Mouse (Mus musculus): Measurements from ENCODE around the gene Pdxp. TPM values are rescaled to one million over a fixed set of nuclear protein-coding genes. Genes with fewer than 3 reads are reported as not detected.
A peak's percentile ranks its signal among the peaks of the same experiment; 100 is the strongest.

The Pdxp gene
- total and polyA plus RNA-seq, 2 experiments from 2014 or later: 175 to 283 TPM

GRCm38 (mm10) chr15:78908399-78908798, 5.3 kb upstream of the Pdxp start:
- ATAC-seq (no peak), DNase-seq (no peak)
- Histone ChIP-seq H3K4me3 (ENCODE audit: low read depth, low read length) (no peak overlapping the region), H3K27ac (ENCODE audit: low read depth, low read length) (no peak overlapping the region), H3K9me3 (ENCODE audit: low read length) (no peaks in the 10 kb centered on the region), H3K4me1 (ENCODE audit: insufficient read depth) (peaks cover 5% of the 10 kb centered on the region; the same call in 1 of the 2 replicates), H3K9ac (no peak overlapping the region), H3K4me2 (ENCODE audit: low read depth) (no peak overlapping the region), H3K36me3 (ENCODE audit: insufficient read depth) (no peaks in the 10 kb centered on the region; the same call in 1 of the 2 replicates), H3K27me3 (ENCODE audit: insufficient read depth, low read length) (no peaks in the 10 kb centered on the region)
- 79% methylated on average over 7 of the region's 7 CpGs for WGBS
- TF ChIP-seq CTCF (IDR thresholded peaks at IDR 0.05; ENCODE audit: low read depth): no peak

DNA sequence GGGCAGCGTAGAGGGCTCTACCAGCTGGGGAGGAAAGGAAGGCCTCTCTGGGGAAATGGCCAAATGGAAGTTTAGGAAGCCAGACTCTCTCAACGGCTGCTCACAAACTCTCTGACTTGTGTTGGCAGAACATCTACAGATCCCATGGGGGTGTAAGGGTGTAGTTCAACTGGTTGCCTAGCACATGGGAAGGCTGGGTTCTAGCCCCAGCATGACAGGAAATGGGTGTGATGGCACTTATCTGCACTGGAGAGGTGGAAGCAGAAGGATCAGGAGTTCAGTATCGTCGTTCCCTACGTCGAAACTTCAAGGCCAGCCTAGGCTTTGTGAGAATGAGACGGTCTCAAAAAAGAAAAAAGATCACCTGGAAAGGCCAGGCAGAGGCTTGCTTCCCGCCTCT, 4.7 kb upstream of the Pdxp start:
- H3K9ac ChIP-seq: no peak overlapping the region

GRCm38 (mm10) chr15:78912040-78912439, 1.7 kb upstream of the Pdxp start:
- H3K4me2 ChIP-seq (ENCODE audit: low read depth): no peak overlapping the region
- DNase-seq: peak; percentile 30
- peak; percentile 61 for TF ChIP-seq CTCF (IDR thresholded peaks at IDR 0.05; ENCODE audit: low read depth)
- no peak overlapping the region for H3K4me3 ChIP-seq (ENCODE audit: low read depth, low read length)
- no peak overlapping the region for H3K9ac ChIP-seq
- WGBS: 29% methylated on average over 9 of the region's 9 CpGs
- H3K9me3 ChIP-seq (ENCODE audit: low read length): no peaks in the 10 kb centered on the region
- H3K27ac ChIP-seq (ENCODE audit: low read depth, low read length): no peak overlapping the region
- peaks cover 25% of the 10 kb centered on the region for H3K4me1 ChIP-seq (ENCODE audit: insufficient read depth)
- ATAC-seq: no peak
- no peaks in the 10 kb centered on the region; the same call in 1 of the 2 replicates for H3K36me3 ChIP-seq (ENCODE audit: insufficient read depth)
- no peaks in the 10 kb centered on the region for H3K27me3 ChIP-seq (ENCODE audit: insufficient read depth, low read length)

More for the DNA sequence above, 4.7 kb upstream of the Pdxp start:
- no peak for DNase-seq
- Histone ChIP-seq H3K27me3 (ENCODE audit: insufficient read depth, low read length) (no peaks in the 10 kb centered on the region), H3K4me1 (ENCODE audit: insufficient read depth) (peaks cover 5% of the 10 kb centered on the region; the same call in 1 of the 2 replicates), H3K27ac (ENCODE audit: low read depth, low read length) (no peak overlapping the region), H3K9me3 (ENCODE audit: low read length) (no peaks in the 10 kb centered on the region), H3K4me2 (ENCODE audit: low read depth) (no peak overlapping the region), H3K4me3 (ENCODE audit: low read depth, low read length) (no peak overlapping the region), H3K36me3 (ENCODE audit: insufficient read depth) (no peaks in the 10 kb centered on the region; the same call in 1 of the 2 replicates)
- no peak for ATAC-seq
- no peak for TF ChIP-seq CTCF (IDR thresholded peaks at IDR 0.05; ENCODE audit: low read depth)
- WGBS: 89% methylated on average over 8 of the region's 8 CpGs

- peak; percentile 77 for ATAC-seq
- Histone ChIP-seq H3K4me2 (ENCODE audit: low read depth) (peak overlapping the region; percentile 84), H3K4me1 (ENCODE audit: insufficient read depth) (peaks cover 25% of the 10 kb centered on the region), H3K27ac (ENCODE audit: low read depth, low read length) (peak overlapping the region; percentile 98), H3K4me3 (ENCODE audit: low read depth, low read length) (peak overlapping the region; percentile 72), H3K36me3 (ENCODE audit: insufficient read depth) (peaks cover 10% of the 10 kb centered on the region; the same call in 1 of the 2 replicates), H3K27me3 (ENCODE audit: insufficient read depth, low read length) (no peaks in the 10 kb centered on the region), H3K9ac (peak overlapping the region; percentile 83), H3K9me3 (ENCODE audit: low read length) (no peaks in the 10 kb centered on the region)
- under 1% methylated on average over 80 of the region's 87 CpGs for WGBS
- DNase-seq: peak; percentile 85
- no peak for TF ChIP-seq CTCF (IDR thresholded peaks at IDR 0.05; ENCODE audit: low read depth)
Observed at GRCm38 (mm10) chr15:78914091-78914822, 538 bp downstream of the Pdxp start.

GRCm38 (mm10) chr15:78914823-78915659, 1.3 kb downstream of the Pdxp start:
- peaks cover 25% of the 10 kb centered on the region for H3K4me1 ChIP-seq (ENCODE audit: insufficient read depth)
- WGBS: 43% methylated on average over 8 of the region's 8 CpGs
- H3K27ac ChIP-seq (ENCODE audit: low read depth, low read length): peak overlapping the region; percentile 98
- no peaks in the 10 kb centered on the region for H3K9me3 ChIP-seq (ENCODE audit: low read length)
- TF ChIP-seq CTCF (IDR thresholded peaks at IDR 0.05; ENCODE audit: low read depth): no peak
- H3K9ac ChIP-seq: peak overlapping the region; percentile 83
- peak overlapping the region; percentile 84 for H3K4me2 ChIP-seq (ENCODE audit: low read depth)
- peaks cover 17% of the 10 kb centered on the region for H3K36me3 ChIP-seq (ENCODE audit: insufficient read depth)
- peak; percentile 17 for DNase-seq
- no peak for ATAC-seq
- no peaks in the 10 kb centered on the region for H3K27me3 ChIP-seq (ENCODE audit: insufficient read depth, low read length)
- H3K4me3 ChIP-seq (ENCODE audit: low read depth, low read length): peak overlapping the region; percentile 72

- H3K4me2 ChIP-seq (ENCODE audit: low read depth): peak overlapping the region; percentile 84
- H3K9ac ChIP-seq: peak overlapping the region; percentile 83
- H3K36me3 ChIP-seq (ENCODE audit: insufficient read depth): peaks cover 19% of the 10 kb centered on the region
- H3K4me3 ChIP-seq (ENCODE audit: low read depth, low read length): peak overlapping the region; percentile 72
- ATAC-seq (peak; percentile 38), DNase-seq (peak; percentile 88)
- H3K27me3 ChIP-seq (ENCODE audit: insufficient read depth, low read length): no peaks in the 10 kb centered on the region
- no peaks in the 10 kb centered on the region for H3K9me3 ChIP-seq (ENCODE audit: low read length)
- H3K27ac ChIP-seq (ENCODE audit: low read depth, low read length): peak overlapping the region; percentile 45; the same call in 1 of the 2 replicates
- peak; percentile 95 for TF ChIP-seq CTCF (IDR thresholded peaks at IDR 0.05; ENCODE audit: low read depth)
- H3K4me1 ChIP-seq (ENCODE audit: insufficient read depth): peaks cover 25% of the 10 kb centered on the region
- 10% methylated on average over 8 of the region's 8 CpGs for WGBS
Observed at GRCm38 (mm10) chr15:78915660-78916017, 1.9 kb downstream of the Pdxp start.
